Mouse (Mus musculus) kidney, embryonic 14.5 days (tissue): ENCODE data around the gene Ctsg. TPM values are rescaled to one million over a fixed set of nuclear protein-coding genes. Genes with fewer than 3 reads are reported as not detected.
"Not testable (repeated sequence)": the region's sequence is repeated elsewhere in the genome, so short reads cannot be mapped to it uniquely, and the experiment has no call there.

Experiments used
- ATAC-seq: fragments of 200-750 bp; cut with Nextera tagmentation; 2 replicates; pipeline ENCODE4 v1.8.0; 2017; ENCODE audit warnings: moderate number of reproducible peaks, mild to moderate bottlenecking, moderate TSS enrichment, moderate library complexity; ENCODE audit not compliant: low FRiP score, low TSS enrichment
- H3K27ac ChIP-seq: fragments of 300-500 bp; sonication (generic); 2 replicates; pipeline ENCODE4 v1.5.1; 2014; ENCODE audit warnings: low read depth, mild to moderate bottlenecking, low read length, moderate library complexity, mixed read lengths
- H3K27me3 ChIP-seq: fragments of 300-500 bp; sonication (generic); 2 replicates; pipeline ENCODE4 v1.6.1; 2014; ENCODE audit warnings: mild to moderate bottlenecking, low read length; ENCODE audit not compliant: control insufficient read depth, insufficient read depth
- H3K36me3 ChIP-seq: fragments of 300-500 bp; sonication (generic); 2 replicates; pipeline ENCODE4 v1.6.1; 2014; ENCODE audit warnings: low read length, mixed read lengths; ENCODE audit not compliant: control insufficient read depth, insufficient read depth
- H3K4me1 ChIP-seq: fragments of 300-500 bp; sonication (generic); 2 replicates; pipeline ENCODE4 v1.6.1; 2014; ENCODE audit warnings: low read length, mixed read lengths; ENCODE audit not compliant: control insufficient read depth, insufficient read depth
- H3K4me2 ChIP-seq: fragments of 300-500 bp; sonication (generic); replicated peaks from 2 replicates; pipeline ENCODE4 v1.6.1; 2014; ENCODE audit warnings: low read depth, mild to moderate bottlenecking, low read length
- H3K4me3 ChIP-seq: fragments of 300-500 bp; sonication (generic); 2 replicates; pipeline ENCODE4 v1.5.1; 2014; ENCODE audit warnings: mild to moderate bottlenecking, low read length
- H3K9ac ChIP-seq: fragments of 300-500 bp; sonication (generic); 2 replicates; pipeline ENCODE4 v1.6.1; 2014; ENCODE audit warnings: low read depth, mild to moderate bottlenecking, low read length, moderate library complexity
- H3K9me3 ChIP-seq: fragments of 300-500 bp; sonication (generic); 2 replicates; pipeline ENCODE4 v1.6.1; 2016; ENCODE audit warnings: low read length; ENCODE audit not compliant: control insufficient read depth
- WGBS: fragments of 180-500 bp; shearing (Covaris S2); extraction: QIAGEN DNeasy Blood & Tissue Kit; methylation state at CpG from one replicate; pipeline ENCODE4 v1.1.7; 2014; 5-methylcytosine and 5-hydroxymethylcytosine counted together
- polyA plus RNA-seq: library from polyadenylated mRNA; unstranded; fragments of >200 nt; fragmentation: Nextera tagmentation; extraction: Ambion mirVana; gene quantifications from 2 replicates; pipeline ENCODE4 v1.2.1, GENCODE M21; 2014

Ctsg gene
- polyA plus RNA-seq, result not detected in 2 replicates

- no peak within 1 kb of the TSS for H3K9ac ChIP-seq
- no peaks in the 10 kb centered on the region for H3K9me3 ChIP-seq
- no peak within 1 kb of the TSS for H3K27ac ChIP-seq
- H3K4me1 ChIP-seq, result no peaks in the 10 kb centered on the region
- 74% methylated on average over 10 of the region's 10 CpGs for WGBS
- H3K36me3 ChIP-seq, result no peaks in the 10 kb centered on the region
- no peaks in the 10 kb centered on the region for H3K27me3 ChIP-seq
- no peak within 1 kb of the TSS for H3K4me2 ChIP-seq
- no peak for ATAC-seq
- H3K4me3 ChIP-seq, result no peak within 1 kb of the TSS
Measured at GRCm38 (mm10) chr14:56102386-56102785, at the start of gene Ctsg. TSS of gene Ctsg (minus strand) at chr14:56102574.

GRCm38 (mm10) chr14:56133675-56134074 is 31.3 kb upstream of the Ctsg start:
- not testable (repeated sequence) for H3K9me3 ChIP-seq
- WGBS, result 84% methylated on average over 1 of the region's 1 CpGs

GRCm38 (mm10) chr14:56132508-56132907 is 30.1 kb upstream of the Ctsg start, which contains the start of gene Gzmd:
TSS of gene Gzmd (minus strand) at chr14:56132608.
- not testable (repeated sequence) for H3K27me3 ChIP-seq, H3K4me1 ChIP-seq, H3K36me3 ChIP-seq, H3K9me3 ChIP-seq, H3K9ac ChIP-seq, H3K4me3 ChIP-seq, H3K4me2 ChIP-seq, H3K27ac ChIP-seq, ATAC-seq
- WGBS, result 87% methylated on average over 2 of the region's 2 CpGs

More at GRCm38 (mm10) chr14:56133675-56134074, 31.3 kb upstream of the Ctsg start:
- H3K36me3 ChIP-seq, H3K4me1 ChIP-seq, H3K27me3 ChIP-seq, H3K9ac ChIP-seq, H3K27ac ChIP-seq, ATAC-seq, H3K4me2 ChIP-seq, H3K4me3 ChIP-seq: not testable (repeated sequence)

- Histone ChIP-seq H3K4me3 (no peak overlapping the region), H3K4me2 (no peak overlapping the region), H3K9me3 (no peaks in the 10 kb centered on the region), H3K9ac (no peak overlapping the region), H3K36me3 (no peaks in the 10 kb centered on the region), H3K27ac (no peak overlapping the region), H3K27me3 (no peaks in the 10 kb centered on the region), H3K4me1 (no peaks in the 10 kb centered on the region)
- WGBS, result 55% methylated on average over 3 of the region's 3 CpGs
- no peak for ATAC-seq
Measured at GRCm38 (mm10) chr14:56128341-56128740, 26.0 kb upstream of the Ctsg start.

GRCm38 (mm10) chr14:56123516-56123915 is 21.1 kb upstream of the Ctsg start:
- H3K4me2 ChIP-seq, result no peak overlapping the region
- no peaks in the 10 kb centered on the region for H3K4me1 ChIP-seq
- no peak overlapping the region for H3K9ac ChIP-seq
- no peaks in the 10 kb centered on the region for H3K36me3 ChIP-seq
- 81% methylated on average over 3 of the region's 3 CpGs for WGBS
- no peak for ATAC-seq
- H3K9me3 ChIP-seq, result no peaks in the 10 kb centered on the region
- H3K27me3 ChIP-seq, result no peaks in the 10 kb centered on the region
- no peak overlapping the region for H3K4me3 ChIP-seq
- no peak overlapping the region for H3K27ac ChIP-seq

DNA sequence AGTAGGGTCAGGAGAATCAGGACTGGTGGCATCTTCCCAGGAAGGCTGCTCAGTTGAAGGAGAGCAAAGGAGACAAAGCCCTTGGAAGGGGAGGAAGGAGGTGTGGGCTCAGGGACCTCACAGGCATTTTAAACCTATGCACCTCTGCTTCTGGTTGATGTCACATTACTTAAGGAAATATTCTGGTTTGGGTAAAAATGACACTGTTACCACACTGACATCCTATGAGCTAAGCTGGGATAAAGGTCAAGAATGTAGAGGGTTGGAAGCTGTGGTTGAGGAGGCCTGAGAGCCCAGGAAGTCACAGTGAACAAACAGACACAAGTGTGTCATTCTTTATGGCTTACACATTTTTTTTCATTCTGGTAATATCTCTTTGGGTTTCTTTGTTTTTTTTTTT is 18.2 kb upstream of the Ctsg start, which contains the start of gene Gzme:
Gene Gzme, minus strand, starts transcription at position 101 of the 400 bp plus-strand sequence.
- H3K9ac ChIP-seq, result no peak within 1 kb of the TSS
- H3K27me3 ChIP-seq, result no peaks in the 10 kb centered on the region
- no peaks in the 10 kb centered on the region for H3K4me1 ChIP-seq
- H3K36me3 ChIP-seq, result no peaks in the 10 kb centered on the region
- no peak for ATAC-seq
- H3K4me2 ChIP-seq, result no peak within 1 kb of the TSS
- H3K4me3 ChIP-seq, result no peak within 1 kb of the TSS
- H3K27ac ChIP-seq, result no peak within 1 kb of the TSS
- H3K9me3 ChIP-seq, result no peaks in the 10 kb centered on the region

- not testable (repeated sequence) for H3K27ac ChIP-seq, ATAC-seq, H3K9me3 ChIP-seq, H3K4me2 ChIP-seq, H3K27me3 ChIP-seq, H3K4me3 ChIP-seq, H3K36me3 ChIP-seq, H3K4me1 ChIP-seq, H3K9ac ChIP-seq
- WGBS, result 92% methylated on average over 33 of the region's 33 CpGs
Measured at GRCm38 (mm10) chr14:56115531-56116310, 13.3 kb upstream of the Ctsg start.

DNA sequence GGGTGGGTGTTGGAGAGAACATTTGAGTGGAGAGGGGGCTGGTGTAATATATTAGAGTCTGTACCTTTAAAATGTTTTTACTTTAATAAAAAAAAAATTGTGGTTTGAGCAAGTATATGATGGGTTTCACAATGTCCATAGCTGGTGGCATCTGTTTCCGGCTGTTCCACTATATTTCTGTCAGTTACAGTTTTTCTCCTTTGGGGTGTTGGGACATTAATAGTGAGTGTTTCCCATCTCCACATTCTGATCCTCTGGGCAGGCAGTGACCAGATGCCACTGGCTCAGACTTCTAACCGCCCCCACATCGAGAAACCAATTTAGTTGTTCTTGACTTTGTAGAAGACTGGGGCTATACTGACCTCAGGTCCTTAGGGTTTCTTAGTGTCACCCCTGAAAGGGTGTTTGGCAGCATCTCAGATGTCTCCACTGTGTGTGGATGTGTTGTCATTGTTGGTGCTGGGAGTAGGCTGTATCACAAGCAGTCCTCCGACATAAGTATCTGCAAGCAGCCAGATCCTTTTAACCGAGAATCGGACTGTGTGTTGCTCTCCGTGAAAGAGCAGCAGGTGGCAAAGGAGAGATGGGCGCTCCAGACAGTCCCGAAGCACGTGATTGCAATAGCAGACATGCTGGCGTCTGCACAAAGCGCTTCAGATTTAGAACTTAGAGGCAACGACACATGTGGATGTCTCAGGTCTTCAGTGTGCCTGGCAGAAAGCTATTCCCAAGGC is 3.2 kb upstream of the Ctsg start:
- H3K36me3 ChIP-seq, result no peaks in the 10 kb centered on the region
- no peak for ATAC-seq
- 78% methylated on average over 13 of the region's 13 CpGs for WGBS
- no peaks in the 10 kb centered on the region for H3K27me3 ChIP-seq
- H3K4me2 ChIP-seq, result no peak overlapping the region
- H3K9me3 ChIP-seq, result no peaks in the 10 kb centered on the region
- H3K4me3 ChIP-seq, result no peak overlapping the region
- H3K4me1 ChIP-seq, result no peaks in the 10 kb centered on the region
- no peak overlapping the region for H3K27ac ChIP-seq
- H3K9ac ChIP-seq, result no peak overlapping the region

DNA sequence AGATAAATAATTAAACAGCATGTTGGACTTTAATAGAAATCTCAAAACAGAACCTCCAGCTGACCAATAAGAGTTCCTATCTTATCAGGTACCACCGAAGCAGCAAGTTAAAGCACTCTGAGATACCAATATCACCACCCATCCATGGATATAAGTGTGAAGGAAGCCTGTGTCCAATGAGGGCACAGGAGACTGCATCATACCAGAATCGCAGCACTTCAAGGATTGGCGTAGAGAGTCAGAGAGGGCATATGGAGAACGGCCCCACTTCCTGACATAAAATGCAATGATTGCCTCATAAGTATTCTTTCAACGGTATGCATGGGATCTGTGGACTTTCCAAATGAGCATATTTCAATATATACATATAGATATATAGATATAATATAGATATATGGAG is 2.6 kb upstream of the Ctsg start:
- Histone ChIP-seq H3K4me3 (no peak overlapping the region), H3K27ac (no peak overlapping the region), H3K4me2 (no peak overlapping the region), H3K9me3 (no peaks in the 10 kb centered on the region), H3K9ac (no peak overlapping the region), H3K27me3 (no peaks in the 10 kb centered on the region), H3K4me1 (no peaks in the 10 kb centered on the region), H3K36me3 (no peaks in the 10 kb centered on the region)
- 81% methylated on average over 5 of the region's 5 CpGs for WGBS
- ATAC-seq, result no peak
